Mouse (Mus musculus) midbrain, postnatal 0 days (tissue): Measurements from ENCODE around the gene Slk. TPM values are rescaled to one million over a fixed set of nuclear protein-coding genes. Genes with fewer than 3 reads are reported as not detected.
"Not testable (repeated sequence)": the region's sequence is repeated elsewhere in the genome, so short reads cannot be mapped to it uniquely, and the experiment has no call there.

Experiments
- ATAC-seq: fragments of 200-750 bp; cut with Nextera tagmentation; 2 replicates; pipeline ENCODE4 v1.8.0; 2017; ENCODE audit warnings: moderate number of reproducible peaks, mild to moderate bottlenecking, moderate TSS enrichment, moderate library complexity; ENCODE audit not compliant: low FRiP score
- DNase-seq: peaks from one replicate; pipeline ENCODE4 v3.0.0-alpha.2; 2015; ENCODE audit warnings: low spot score
- H3K27ac ChIP-seq: fragments of 300-500 bp; sonication (generic); 2 replicates; pipeline ENCODE4 v1.5.1; 2014; ENCODE audit warnings: low read depth, mild to moderate bottlenecking, low read length, mixed read lengths
- H3K27me3 ChIP-seq: fragments of 300-500 bp; sonication (generic); 2 replicates; pipeline ENCODE4 v1.6.1; 2014; ENCODE audit warnings: low read length, control low read depth, mixed read lengths; ENCODE audit not compliant: insufficient read depth
- H3K36me3 ChIP-seq: fragments of 300-500 bp; sonication (generic); 2 replicates; pipeline ENCODE4 v1.6.1; 2014; ENCODE audit warnings: low read length, control low read depth, mixed read lengths; ENCODE audit not compliant: insufficient read depth
- H3K4me1 ChIP-seq: fragments of 300-500 bp; sonication (generic); 2 replicates; pipeline ENCODE4 v1.6.1; 2014; ENCODE audit warnings: mild to moderate bottlenecking, control low read depth, antibody characterized with exemption, low read length, mixed read lengths; ENCODE audit not compliant: insufficient read depth
- H3K4me2 ChIP-seq: fragments of 300-500 bp; sonication (generic); 2 replicates; pipeline ENCODE4 v1.6.1; 2014; ENCODE audit warnings: low read depth, mild to moderate bottlenecking, low read length, mixed read lengths; ENCODE audit not compliant: poor library complexity, severe bottlenecking
- H3K4me3 ChIP-seq: fragments of 300-500 bp; sonication (generic); 2 replicates; pipeline ENCODE4 v1.5.1; 2014; ENCODE audit warnings: low read depth, mild to moderate bottlenecking, low read length, moderate library complexity
- H3K9ac ChIP-seq: fragments of 300-500 bp; sonication (generic); replicated peaks from 2 replicates; pipeline ENCODE4 v1.6.1; 2014; ENCODE audit warnings: mild to moderate bottlenecking, low read length, moderate library complexity, mixed read lengths; ENCODE audit not compliant: poor library complexity, severe bottlenecking
- H3K9me3 ChIP-seq: fragments of 300-500 bp; sonication (generic); 2 replicates; pipeline ENCODE4 v1.6.1; 2016; ENCODE audit warnings: low read length, control low read depth
- CTCF ChIP-seq: IDR thresholded peaks from 2 replicates; pipeline ENCODE4 v1.5.1; 2016; ENCODE audit warnings: antibody characterized with exemption, mild to moderate bottlenecking
- WGBS: fragments of 180-500 bp; shearing (Covaris S2); extraction: QIAGEN DNeasy Blood & Tissue Kit; methylation state at CpG from one replicate; pipeline ENCODE4 v1.1.7; 2014; 5-methylcytosine and 5-hydroxymethylcytosine counted together
- polyA plus RNA-seq: library from polyadenylated mRNA; unstranded; fragments of >200 nt; fragmentation: Nextera tagmentation; extraction: Ambion mirVana; gene quantifications from 2 replicates; pipeline ENCODE4 v1.2.1, GENCODE M21; 2015
- total RNA-seq: library from RNA; depleted of rRNA; stranded (reverse); fragments of >200 nt; gene quantifications from 2 replicates; pipeline ENCODE4 v1.2.3, GENCODE M21; 2014

Slk gene
- total and polyA plus RNA-seq, 2 experiments from 2014 or later, result 4.0 to 19.5 TPM

- ATAC-seq (no peak), DNase-seq (no peak)
- H3K27me3 ChIP-seq, result no peaks in the 10 kb centered on the region; the same call in 1 of the 2 replicates
- H3K36me3 ChIP-seq, result no peaks in the 10 kb centered on the region
- no peak overlapping the region for H3K4me3 ChIP-seq
- 77% methylated on average over 5 of the region's 5 CpGs for WGBS
- H3K27ac ChIP-seq, result no peak overlapping the region
- no peak for TF ChIP-seq CTCF
- H3K9me3 ChIP-seq, result no peaks in the 10 kb centered on the region
- no peak overlapping the region for H3K9ac ChIP-seq
- H3K4me1 ChIP-seq, result no peaks in the 10 kb centered on the region
- no peak overlapping the region for H3K4me2 ChIP-seq
Observed at GRCm38 (mm10) chr19:47561996-47562441, 17.5 kb upstream of the Slk start.

DNA sequence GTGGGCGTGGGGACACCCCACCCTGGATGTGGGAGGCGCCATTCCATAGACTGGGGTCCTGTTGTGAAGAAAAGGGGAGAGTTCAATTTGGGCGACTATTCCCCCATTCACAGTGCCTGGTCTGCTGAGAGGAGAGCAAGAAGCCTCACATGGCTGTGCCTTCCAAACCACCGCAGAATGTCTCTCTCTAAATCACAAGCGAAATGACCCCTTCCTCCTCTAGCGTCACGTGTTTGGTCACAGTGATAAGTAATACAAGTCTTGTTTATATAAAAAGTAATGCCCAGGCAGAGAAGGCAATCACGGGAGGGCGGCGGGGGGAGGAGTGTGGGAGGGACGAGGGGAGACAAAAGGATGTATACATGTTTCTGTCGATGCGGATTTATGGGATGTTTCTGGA, 15.8 kb upstream of the Slk start:
- H3K4me2 ChIP-seq, result no peak overlapping the region
- H3K36me3 ChIP-seq, result no peaks in the 10 kb centered on the region
- H3K4me1 ChIP-seq, result no peaks in the 10 kb centered on the region
- ATAC-seq (no peak), DNase-seq (no peak)
- no peaks in the 10 kb centered on the region; the same call in 1 of the 2 replicates for H3K27me3 ChIP-seq
- no peak for TF ChIP-seq CTCF
- WGBS, result 80% methylated on average over 13 of the region's 13 CpGs
- no peaks in the 10 kb centered on the region for H3K9me3 ChIP-seq
- no peak overlapping the region for H3K9ac ChIP-seq
- no peak overlapping the region for H3K4me3 ChIP-seq
- H3K27ac ChIP-seq, result no peak overlapping the region

DNA sequence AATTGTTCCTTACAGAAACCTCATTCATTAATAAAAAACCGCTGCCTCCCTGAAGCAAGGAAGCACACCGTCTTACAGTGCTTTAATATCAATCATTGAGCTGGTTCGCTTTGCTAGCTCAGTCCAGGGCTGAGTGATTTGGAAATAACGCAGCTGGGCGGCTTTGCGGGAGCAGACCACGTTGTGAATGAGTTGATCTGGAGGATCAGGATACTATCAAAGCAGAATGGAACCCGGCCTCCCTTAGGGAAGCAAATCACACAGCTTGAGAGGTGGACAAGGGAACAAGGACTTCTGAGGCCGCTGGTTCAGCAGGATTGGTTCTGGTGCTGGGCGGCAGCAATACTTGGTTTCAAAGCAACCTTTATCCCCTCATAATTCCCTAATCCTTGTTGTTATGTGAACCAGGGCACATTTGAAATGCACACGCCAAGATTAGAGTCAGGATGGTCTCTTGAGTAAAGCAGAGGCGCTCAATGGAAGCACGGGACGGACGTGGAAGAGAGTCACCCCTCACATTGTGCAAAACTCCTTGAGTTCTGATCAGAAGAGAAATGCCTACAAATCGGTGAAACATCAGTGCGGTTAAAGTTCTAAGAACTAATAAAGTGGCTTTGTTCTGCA, 14.3 kb upstream of the Slk start:
- H3K4me3 ChIP-seq, result no peak overlapping the region
- no peak for TF ChIP-seq CTCF
- H3K27ac ChIP-seq, result no peak overlapping the region
- DNase-seq (no peak), ATAC-seq (no peak)
- H3K9me3 ChIP-seq, result no peaks in the 10 kb centered on the region
- no peak overlapping the region for H3K9ac ChIP-seq
- H3K4me2 ChIP-seq, result no peak overlapping the region
- H3K4me1 ChIP-seq, result no peaks in the 10 kb centered on the region
- 17% methylated on average over 17 of the region's 17 CpGs for WGBS
- H3K27me3 ChIP-seq, result no peaks in the 10 kb centered on the region; the same call in 1 of the 2 replicates
- H3K36me3 ChIP-seq, result no peaks in the 10 kb centered on the region

GRCm38 (mm10) chr19:47565994-47566393, 13.5 kb upstream of the Slk start:
- no peak for ATAC-seq

DNA sequence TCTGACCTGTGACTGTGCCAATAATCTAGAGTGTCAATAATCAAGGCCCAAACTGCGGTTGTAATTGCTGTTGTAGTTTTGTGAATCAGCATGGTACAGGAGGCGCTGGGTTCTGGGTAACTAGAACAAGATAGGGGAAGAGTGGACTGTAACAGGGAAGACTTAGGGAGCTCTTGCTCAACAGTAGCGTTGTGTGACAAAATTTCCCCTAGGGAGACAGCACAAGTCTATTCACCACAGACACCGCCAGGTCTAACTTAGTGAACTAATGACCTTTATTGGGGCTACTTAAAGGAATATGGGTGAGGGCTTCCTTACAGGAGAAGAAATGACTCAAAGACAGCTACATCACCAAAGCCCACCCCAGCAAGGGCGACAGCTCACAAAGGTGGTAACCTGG, 9.4 kb upstream of the Slk start:
- no peaks in the 10 kb centered on the region for H3K4me1 ChIP-seq

More at GRCm38 (mm10) chr19:47565994-47566393, 13.5 kb upstream of the Slk start:
- TF ChIP-seq CTCF, result no peak
- no peak overlapping the region for H3K9ac ChIP-seq
- no peak overlapping the region for H3K4me2 ChIP-seq
- H3K27me3 ChIP-seq, result no peaks in the 10 kb centered on the region; the same call in 1 of the 2 replicates
- H3K36me3 ChIP-seq, result no peaks in the 10 kb centered on the region
- H3K9me3 ChIP-seq, result no peaks in the 10 kb centered on the region
- WGBS, result 84% methylated on average over 8 of the region's 8 CpGs
- H3K27ac ChIP-seq, result no peak overlapping the region
- H3K4me3 ChIP-seq, result no peak overlapping the region
- DNase-seq, result no peak
- H3K4me1 ChIP-seq, result no peaks in the 10 kb centered on the region

GRCm38 (mm10) chr19:47571981-47572380, 7.5 kb upstream of the Slk start:
- H3K9ac ChIP-seq, DNase-seq, H3K4me2 ChIP-seq, H3K9me3 ChIP-seq, ATAC-seq, H3K4me3 ChIP-seq, H3K27me3 ChIP-seq, H3K36me3 ChIP-seq, H3K4me1 ChIP-seq, H3K27ac ChIP-seq: not testable (repeated sequence)
- WGBS, result 59% methylated on average over 4 of the region's 4 CpGs

More for the DNA sequence above, 9.4 kb upstream of the Slk start:
- H3K4me2 ChIP-seq, result no peak overlapping the region
- no peaks in the 10 kb centered on the region for H3K9me3 ChIP-seq
- H3K27me3 ChIP-seq, result no peaks in the 10 kb centered on the region
- 94% methylated on average over 5 of the region's 5 CpGs for WGBS
- H3K4me3 ChIP-seq, result no peak overlapping the region
- H3K36me3 ChIP-seq, result no peaks in the 10 kb centered on the region
- ATAC-seq, result no peak
- no peak for TF ChIP-seq CTCF
- no peak overlapping the region for H3K27ac ChIP-seq
- H3K9ac ChIP-seq, result no peak overlapping the region
- DNase-seq, result no peak
